Mouse (Mus musculus): ENCODE measurements around the gene Bst1. TPM values are rescaled to one million over a fixed set of nuclear protein-coding genes. Genes with fewer than 3 reads are reported as not detected.

The Bst1 gene
- total and polyA plus RNA-seq, 2 experiments, result 0.16 to 0.18 TPM

- Histone ChIP-seq H3K4me3 (ENCODE audit: insufficient read depth, low read depth, low read length) (no peak overlapping the region), H3K27ac (replicated peaks; ENCODE audit: insufficient read depth, low read depth, low read length) (no peak overlapping the region), H3K79me2 (ENCODE audit: control insufficient read depth, insufficient read depth, low read length) (no peaks in the 10 kb centered on the region), H3K27me3 (ENCODE audit: control insufficient read depth, insufficient read depth, low read length) (no peaks in the 10 kb centered on the region), H3K9ac (ENCODE audit: low read depth, low read length) (no peak overlapping the region), H3K36me3 (ENCODE audit: control insufficient read depth, insufficient read depth, low read length) (no peaks in the 10 kb centered on the region), H3K4me1 (ENCODE audit: control insufficient read depth, insufficient read depth, low read length) (no peaks in the 10 kb centered on the region; the same call in none of the 2 replicates)
- WGBS, result 58% methylated on average over 3 of the region's 3 CpGs
- no peak for TF ChIP-seq CTCF (IDR thresholded peaks at IDR 0.05; ENCODE audit: low read depth, low read length)
- TF ChIP-seq POLR2A (IDR thresholded peaks at IDR 0.05; ENCODE audit: extremely low read depth, insufficient read depth, low read length), result no peak
- no peak for DNase-seq (ENCODE audit: extremely low read depth, low read depth, low spot score)
Observed at GRCm38 (mm10) chr5:43842576-43843155, 24.0 kb downstream of the Bst1 start.

- Histone ChIP-seq H3K27ac (replicated peaks; ENCODE audit: insufficient read depth, low read depth, low read length) (no peak overlapping the region), H3K79me2 (ENCODE audit: control insufficient read depth, insufficient read depth, low read length) (no peaks in the 10 kb centered on the region), H3K4me1 (ENCODE audit: control insufficient read depth, insufficient read depth, low read length) (no peaks in the 10 kb centered on the region; the same call in none of the 2 replicates), H3K4me3 (ENCODE audit: insufficient read depth, low read depth, low read length) (no peak overlapping the region), H3K36me3 (ENCODE audit: control insufficient read depth, insufficient read depth, low read length) (no peaks in the 10 kb centered on the region), H3K27me3 (ENCODE audit: control insufficient read depth, insufficient read depth, low read length) (no peaks in the 10 kb centered on the region; the same call in 1 of the 2 replicates), H3K9ac (ENCODE audit: low read depth, low read length) (no peak overlapping the region)
- no peak for DNase-seq (ENCODE audit: extremely low read depth, low read depth, low spot score)
- WGBS, result 79% methylated on average over 5 of the region's 5 CpGs
- TF ChIP-seq CTCF (IDR thresholded peaks at IDR 0.05; ENCODE audit: low read depth, low read length) (no peak), POLR2A (IDR thresholded peaks at IDR 0.05; ENCODE audit: extremely low read depth, insufficient read depth, low read length) (no peak)
Observed at GRCm38 (mm10) chr5:43845083-43845482, 26.4 kb downstream of the Bst1 start.

- Histone ChIP-seq H3K9ac (ENCODE audit: low read depth, low read length) (no peak overlapping the region), H3K36me3 (ENCODE audit: control insufficient read depth, insufficient read depth, low read length) (no peaks in the 10 kb centered on the region), H3K79me2 (ENCODE audit: control insufficient read depth, insufficient read depth, low read length) (no peaks in the 10 kb centered on the region), H3K4me1 (ENCODE audit: control insufficient read depth, insufficient read depth, low read length) (no peaks in the 10 kb centered on the region; the same call in none of the 2 replicates), H3K4me3 (ENCODE audit: insufficient read depth, low read depth, low read length) (no peak overlapping the region), H3K27ac (replicated peaks; ENCODE audit: insufficient read depth, low read depth, low read length) (no peak overlapping the region), H3K27me3 (ENCODE audit: control insufficient read depth, insufficient read depth, low read length) (no peaks in the 10 kb centered on the region; the same call in 1 of the 2 replicates)
- 93% methylated on average over 1 of the region's 1 CpGs for WGBS
- TF ChIP-seq POLR2A (IDR thresholded peaks at IDR 0.05; ENCODE audit: extremely low read depth, insufficient read depth, low read length) (no peak), CTCF (IDR thresholded peaks at IDR 0.05; ENCODE audit: low read depth, low read length) (no peak)
- no peak for DNase-seq (ENCODE audit: extremely low read depth, low read depth, low spot score)
Observed at GRCm38 (mm10) chr5:43845646-43846045, 27.0 kb downstream of the Bst1 start.

- Histone ChIP-seq H3K27ac (replicated peaks; ENCODE audit: insufficient read depth, low read depth, low read length) (no peak overlapping the region), H3K4me1 (ENCODE audit: control insufficient read depth, insufficient read depth, low read length) (no peaks in the 10 kb centered on the region; the same call in none of the 2 replicates), H3K36me3 (ENCODE audit: control insufficient read depth, insufficient read depth, low read length) (no peaks in the 10 kb centered on the region), H3K27me3 (ENCODE audit: control insufficient read depth, insufficient read depth, low read length) (no peaks in the 10 kb centered on the region; the same call in 1 of the 2 replicates), H3K4me3 (ENCODE audit: insufficient read depth, low read depth, low read length) (no peak overlapping the region), H3K79me2 (ENCODE audit: control insufficient read depth, insufficient read depth, low read length) (no peaks in the 10 kb centered on the region), H3K9ac (ENCODE audit: low read depth, low read length) (no peak overlapping the region)
- DNase-seq (ENCODE audit: extremely low read depth, low read depth, low spot score), result no peak
- 45% methylated on average over 2 of the region's 2 CpGs for WGBS
- TF ChIP-seq POLR2A (IDR thresholded peaks at IDR 0.05; ENCODE audit: extremely low read depth, insufficient read depth, low read length) (no peak), CTCF (IDR thresholded peaks at IDR 0.05; ENCODE audit: low read depth, low read length) (no peak)
Observed at GRCm38 (mm10) chr5:43846227-43846626, 27.5 kb downstream of the Bst1 start.

- H3K36me3 ChIP-seq (ENCODE audit: control insufficient read depth, insufficient read depth, low read length), result no peaks in the 10 kb centered on the region
- no peak for DNase-seq (ENCODE audit: extremely low read depth, low read depth, low spot score)
- no peak overlapping the region for H3K4me3 ChIP-seq (ENCODE audit: insufficient read depth, low read depth, low read length)
- no peaks in the 10 kb centered on the region; the same call in 1 of the 2 replicates for H3K4me1 ChIP-seq (ENCODE audit: control insufficient read depth, insufficient read depth, low read length)
- H3K9ac ChIP-seq (ENCODE audit: low read depth, low read length), result no peak overlapping the region
- no peak overlapping the region for H3K27ac ChIP-seq (replicated peaks; ENCODE audit: insufficient read depth, low read depth, low read length)
- H3K79me2 ChIP-seq (ENCODE audit: control insufficient read depth, insufficient read depth, low read length), result no peaks in the 10 kb centered on the region
- H3K27me3 ChIP-seq (ENCODE audit: control insufficient read depth, insufficient read depth, low read length), result no peaks in the 10 kb centered on the region; the same call in 1 of the 2 replicates
- TF ChIP-seq POLR2A (IDR thresholded peaks at IDR 0.05; ENCODE audit: extremely low read depth, insufficient read depth, low read length) (no peak), CTCF (IDR thresholded peaks at IDR 0.05; ENCODE audit: low read depth, low read length) (no peak)
Observed at GRCm38 (mm10) chr5:43847555-43847954, 28.9 kb downstream of the Bst1 start.

DNA sequence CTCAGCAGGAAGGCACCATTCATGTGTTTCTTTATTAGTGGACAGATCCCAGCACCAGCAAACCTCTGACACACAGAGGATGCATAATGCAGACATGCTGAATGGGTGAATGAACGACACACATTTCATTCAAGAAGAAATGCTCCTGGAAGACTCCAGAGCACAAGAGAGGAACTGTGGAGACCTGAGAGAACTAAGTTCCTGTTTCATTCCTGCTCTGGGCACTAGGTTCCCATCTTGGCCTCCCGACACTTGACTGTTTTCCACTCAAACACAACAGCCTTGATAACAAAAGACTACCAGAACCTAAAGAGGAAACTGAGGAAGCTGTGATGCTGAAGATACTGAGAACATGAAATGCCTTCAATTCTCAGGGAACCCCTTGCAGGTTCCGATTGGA is 29.6 kb downstream of the Bst1 start:
- H3K79me2 ChIP-seq (ENCODE audit: control insufficient read depth, insufficient read depth, low read length), result no peaks in the 10 kb centered on the region
- H3K9ac ChIP-seq (ENCODE audit: low read depth, low read length), result no peak overlapping the region
- no peak overlapping the region for H3K27ac ChIP-seq (replicated peaks; ENCODE audit: insufficient read depth, low read depth, low read length)
- no peaks in the 10 kb centered on the region; the same call in 1 of the 2 replicates for H3K27me3 ChIP-seq (ENCODE audit: control insufficient read depth, insufficient read depth, low read length)
- 90% methylated on average over 3 of the region's 3 CpGs for WGBS
- TF ChIP-seq POLR2A (IDR thresholded peaks at IDR 0.05; ENCODE audit: extremely low read depth, insufficient read depth, low read length) (no peak), CTCF (IDR thresholded peaks at IDR 0.05; ENCODE audit: low read depth, low read length) (no peak)
- no peak for DNase-seq (ENCODE audit: extremely low read depth, low read depth, low spot score)
- H3K4me3 ChIP-seq (ENCODE audit: insufficient read depth, low read depth, low read length), result no peak overlapping the region
- H3K36me3 ChIP-seq (ENCODE audit: control insufficient read depth, insufficient read depth, low read length), result no peaks in the 10 kb centered on the region
- H3K4me1 ChIP-seq (ENCODE audit: control insufficient read depth, insufficient read depth, low read length), result no peaks in the 10 kb centered on the region; the same call in 1 of the 2 replicates

Data from liver, adult 2 months (tissue).